ENCODE assay signal across 10 mouse cellular contexts in the genomic region with DNA sequence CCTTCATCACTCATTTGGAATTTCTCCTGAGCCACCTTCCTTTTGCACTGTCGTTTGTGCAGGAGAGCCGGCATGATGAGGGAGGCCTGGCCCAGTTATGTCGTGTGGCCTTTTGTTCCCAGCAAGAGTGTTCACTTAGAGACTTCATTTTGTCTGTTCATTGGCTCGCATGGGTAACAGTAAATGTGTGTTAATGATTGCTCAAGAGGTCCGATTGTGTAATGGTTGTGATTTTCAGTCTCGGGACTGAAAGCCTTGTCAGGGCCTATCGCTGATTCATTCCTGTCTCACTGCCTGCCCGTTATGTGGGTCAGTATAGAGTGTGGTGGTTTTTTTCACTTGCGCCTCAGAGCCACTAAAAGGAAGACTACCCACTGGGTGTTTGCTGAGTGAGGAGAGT.
DNase-seq lines count a peak whose midpoint lies in the region; ATAC-seq and TF ChIP-seq lines count a peak whose summit lies in the region.
"Had no signal": no experiment of that assay in that cellular context is flagged by ENCODE, and none has a peak within 500 bp of the region (broad histone marks: within the 10 kb centered on the region; RNA-seq: fewer than 3 reads in every experiment).

No protein-coding gene starts in this region.

- peak overlapping the region; percentile 35; the same call in 1 of the 2 replicates for H3K27ac ChIP-seq in neural tube, embryonic 13.5 days (replicated peaks)
- peak overlapping the region; percentile 67 for H3K27ac ChIP-seq in liver, postnatal 0 days (ENCODE audit: low read depth)
- H3K27ac ChIP-seq in midbrain, embryonic 11.5 days (ENCODE audit: low read depth, low read length) = no peak overlapping the region

- H3K36me3 ChIP-seq in neural tube, embryonic 13.5 days = no peaks in the 10 kb centered on the region
- no peaks in the 10 kb centered on the region for H3K36me3 ChIP-seq in liver, postnatal 0 days (replicated peaks; ENCODE audit: insufficient read depth, low read length)
- H3K36me3 ChIP-seq in midbrain, embryonic 11.5 days (ENCODE audit: control insufficient read depth, insufficient read depth, low read length) = no peaks in the 10 kb centered on the region

- WGBS in neural tube, embryonic 13.5 days = 49% methylated on average over 9 of the region's 9 CpGs
- 46% methylated on average over 9 of the region's 9 CpGs for WGBS in liver, postnatal 0 days (ENCODE audit: insufficient replicate concordance)
- 87% methylated on average over 9 of the region's 9 CpGs for WGBS in midbrain, embryonic 11.5 days

- H3K9me3 ChIP-seq in neural tube, embryonic 13.5 days = no peaks in the 10 kb centered on the region
- no peaks in the 10 kb centered on the region for H3K9me3 ChIP-seq in liver, postnatal 0 days (ENCODE audit: low read length)
- H3K9me3 ChIP-seq in midbrain, embryonic 11.5 days (ENCODE audit: control insufficient read depth, low read length) = no peaks in the 10 kb centered on the region

- H3K4me2 ChIP-seq in neural tube, embryonic 13.5 days = no peak overlapping the region
- H3K4me2 ChIP-seq in liver, postnatal 0 days (ENCODE audit: low read depth, low read length) = no peak overlapping the region
- no peak overlapping the region for H3K4me2 ChIP-seq in midbrain, embryonic 11.5 days

- H3K27me3 ChIP-seq in neural tube, embryonic 13.5 days = no peaks in the 10 kb centered on the region
- no peaks in the 10 kb centered on the region for H3K27me3 ChIP-seq in liver, postnatal 0 days (ENCODE audit: insufficient read depth, low read length)
- H3K27me3 ChIP-seq in midbrain, embryonic 11.5 days (ENCODE audit: control insufficient read depth, insufficient read depth, low read length) = no peaks in the 10 kb centered on the region

- peaks cover 69% of the 10 kb centered on the region for H3K4me1 ChIP-seq in neural tube, embryonic 13.5 days (replicated peaks)
- peaks cover 46% of the 10 kb centered on the region for H3K4me1 ChIP-seq in liver, postnatal 0 days (ENCODE audit: insufficient read depth)
- no peaks in the 10 kb centered on the region for H3K4me1 ChIP-seq in midbrain, embryonic 11.5 days (ENCODE audit: control insufficient read depth, insufficient read depth, low read length)

- H3K9ac ChIP-seq in neural tube, embryonic 13.5 days = no peak overlapping the region
- no peak overlapping the region for H3K9ac ChIP-seq in liver, postnatal 0 days (replicated peaks)
- H3K9ac ChIP-seq in midbrain, embryonic 11.5 days (ENCODE audit: low read length) = no peak overlapping the region

- H3K4me3 ChIP-seq in neural tube, embryonic 13.5 days = no peak overlapping the region
- H3K4me3 ChIP-seq in liver, postnatal 0 days (ENCODE audit: low read depth, low read length) = no peak overlapping the region
- no peak overlapping the region for H3K4me3 ChIP-seq in midbrain, embryonic 11.5 days (ENCODE audit: low read depth, low read length)

- TF ChIP-seq EP300 in liver, postnatal 0 days (IDR thresholded peaks at IDR 0.05; ENCODE audit: low read depth) = no peak; the same call in 1 of the 2 replicates

- ATAC-seq in neural tube, embryonic 13.5 days (ENCODE audit: low read depth) = no peak
- ATAC-seq in liver, postnatal 0 days = peak; percentile 85
- ATAC-seq in midbrain, embryonic 11.5 days (ENCODE audit: low FRiP score) = no peak

- no peak for TF ChIP-seq CTCF in liver, postnatal 0 days (IDR thresholded peaks at IDR 0.05; ENCODE audit: low read depth)

- peak; percentile 62 for DNase-seq in adrenal gland, postnatal 10 days
- no peak for DNase-seq in adrenal gland, adult 18-20 months (ENCODE audit: low spot score in 2 of 2)
- no peak for DNase-seq in neural tube, embryonic 10.5 days (ENCODE audit: extremely low spot score, low spot score)
- no peak for DNase-seq in liver, postnatal 0 days
- no peak for DNase-seq in cerebellum, adult 8-10 months
- DNase-seq in midbrain, embryonic 11.5 days (ENCODE audit: low spot score, missing footprints) = no peak
- no peak for DNase-seq in cerebellum, adult 9-11 months
- DNase-seq: gastrocnemius, postnatal 25 days; left cerebral cortex, postnatal 4 days had no signal
